In the genomic region with DNA sequence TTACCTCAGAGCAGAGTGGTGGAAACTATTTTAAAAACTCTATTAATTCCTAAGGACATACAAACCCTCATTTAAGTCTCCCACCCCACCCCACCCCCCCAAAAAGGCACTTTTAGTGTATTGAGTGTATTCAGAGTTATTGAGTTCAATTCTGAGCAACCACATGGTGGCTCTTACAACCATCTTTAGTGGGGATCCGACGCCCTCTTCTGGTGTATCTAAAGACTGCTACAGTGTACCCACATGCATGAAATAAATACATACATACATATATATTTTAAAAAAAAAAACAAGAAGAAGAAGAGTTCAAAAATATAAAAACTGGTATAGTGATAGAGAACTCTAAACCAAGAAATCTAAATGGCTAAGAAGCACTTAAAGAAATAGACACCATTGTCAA, we compare ENCODE assay signal across 25 mouse cellular contexts.
A peak's percentile ranks its signal among the peaks of the same experiment; 100 is the strongest.
DNase-seq lines count a peak whose midpoint lies in the region; ATAC-seq and TF ChIP-seq lines count a peak whose summit lies in the region.
"Had no signal": no experiment of that assay in that cellular context is flagged by ENCODE, and none has a peak within 500 bp of the region (broad histone marks: within the 10 kb centered on the region; RNA-seq: fewer than 3 reads in every experiment).

No protein-coding gene starts in this region.

- in situ Hi-C loops in ES-E14 (cut with MboI; ENCODE audit: low sequenced_read_pairs in 2 of 2, unreplicated experiment in 2 of 2): no loop called here

- no peak overlapping the region for H3K4me3 ChIP-seq in liver, adult 2 months (ENCODE audit: insufficient read depth, low read depth, low read length)
- H3K4me3 ChIP-seq in liver, embryonic 12.5 days: no peak overlapping the region
- no peak overlapping the region for H3K4me3 ChIP-seq in ES-E14 (ENCODE audit: insufficient read depth in 1 of 2, low read depth in 1 of 2, low read length in 2 of 2, poor library complexity in 1 of 2, severe bottlenecking in 1 of 2)
- no peak overlapping the region for H3K4me3 ChIP-seq in gastrocnemius, adult 2 months
- H3K4me3 ChIP-seq: embryonic facial prominence, embryonic 15.5 days; hindbrain, embryonic 10.5 days; kidney, embryonic 15.5 days; limb, embryonic 15.5 days; midbrain, embryonic 12.5 days had no signal

- no peak for TF ChIP-seq CTCF in liver, adult 2 months (IDR thresholded peaks at IDR 0.05; ENCODE audit: low read depth, low read length)
- no peak for TF ChIP-seq CTCF in gastrocnemius, adult 2 months (IDR thresholded peaks at IDR 0.05)

- H3K4me1 ChIP-seq in liver, adult 2 months (ENCODE audit: control insufficient read depth, insufficient read depth, low read length): no peaks in the 10 kb centered on the region
- H3K4me1 ChIP-seq in liver, embryonic 12.5 days: no peaks in the 10 kb centered on the region
- no peaks in the 10 kb centered on the region for H3K4me1 ChIP-seq in ES-E14 (ENCODE audit: control insufficient read depth in 2 of 2, insufficient read depth in 2 of 2, low read length in 2 of 2, poor library complexity in 1 of 2)
- H3K4me1 ChIP-seq: embryonic facial prominence, embryonic 15.5 days; hindbrain, embryonic 10.5 days; kidney, embryonic 15.5 days; limb, embryonic 15.5 days; midbrain, embryonic 12.5 days had no signal

- no peaks in the 10 kb centered on the region for H3K9me3 ChIP-seq in liver, embryonic 12.5 days (replicated peaks)
- H3K9me3 ChIP-seq in ES-E14 (ENCODE audit: control insufficient read depth, insufficient read depth, low read depth, low read length): no peaks in the 10 kb centered on the region
- H3K9me3 ChIP-seq: embryonic facial prominence, embryonic 15.5 days; limb, embryonic 15.5 days had no signal

- H3K27ac ChIP-seq in liver, adult 2 months (replicated peaks; ENCODE audit: insufficient read depth, low read depth, low read length): no peak overlapping the region
- H3K27ac ChIP-seq in liver, embryonic 12.5 days: no peak overlapping the region
- H3K27ac ChIP-seq in ES-E14 (ENCODE audit: insufficient read depth, low read depth, low read length, poor library complexity, severe bottlenecking): no peak overlapping the region
- H3K27ac ChIP-seq in gastrocnemius, adult 2 months: no peak overlapping the region
- H3K27ac ChIP-seq: embryonic facial prominence, embryonic 15.5 days; hindbrain, embryonic 10.5 days; hindbrain, postnatal 0 days; kidney, embryonic 15.5 days; limb, embryonic 15.5 days; midbrain, embryonic 12.5 days had no signal

- H3K9ac ChIP-seq in liver, adult 2 months (ENCODE audit: low read depth, low read length): no peak overlapping the region
- no peak overlapping the region for H3K9ac ChIP-seq in liver, embryonic 12.5 days
- no peak overlapping the region for H3K9ac ChIP-seq in ES-E14 (ENCODE audit: insufficient read depth, low read depth, low read length, poor library complexity, severe bottlenecking)
- H3K9ac ChIP-seq: embryonic facial prominence, embryonic 15.5 days; kidney, embryonic 15.5 days; limb, embryonic 15.5 days; midbrain, embryonic 12.5 days had no signal

- peak; percentile 17 for DNase-seq in liver, adult 2 months (ENCODE audit: extremely low read depth, low read depth, low spot score)
- DNase-seq in B cell, adult 2 months: peak; percentile 40 to 59
- DNase-seq in ES-E14 (ENCODE audit: low read depth, low spot score): peak; percentile 41
- DNase-seq in induced T-regulatory cell, adult 2 months (ENCODE audit: low read depth): peak; percentile 47
- DNase-seq in right cerebral cortex, postnatal 10 days (ENCODE audit: low spot score in 2 of 2): no peak
- no peak for DNase-seq in ovary, postnatal 36 days (ENCODE audit: low spot score)
- DNase-seq in gastrocnemius, adult 2 months: no peak
- DNase-seq: adrenal gland, postnatal 14 days; cerebellum, adult 8-10 months; gastrocnemius, postnatal 14 days; heart, adult 11 months; kidney, postnatal 36 days; right cerebral cortex, postnatal 25 days had no signal

- intact Hi-C loops in gastrocnemius, adult 2 months (cut with DNase I): no loop called here

- ATAC-seq in liver, embryonic 12.5 days: no peak
- ATAC-seq: forebrain, embryonic 14.5 days; hindbrain, postnatal 0 days; intestine, postnatal 0 days; lung, postnatal 0 days; Patski had no signal

- H3K4me2 ChIP-seq in liver, embryonic 12.5 days: no peak overlapping the region
- H3K4me2 ChIP-seq: embryonic facial prominence, embryonic 15.5 days; heart, embryonic 11.5 days; kidney, embryonic 15.5 days; limb, embryonic 15.5 days; midbrain, embryonic 12.5 days had no signal

- no peaks in the 10 kb centered on the region for H3K27me3 ChIP-seq in liver, adult 2 months (ENCODE audit: control insufficient read depth, insufficient read depth, low read length)
- H3K27me3 ChIP-seq in liver, embryonic 12.5 days (replicated peaks): no peaks in the 10 kb centered on the region
- H3K27me3 ChIP-seq: embryonic facial prominence, embryonic 15.5 days; kidney, embryonic 15.5 days; limb, embryonic 15.5 days; midbrain, embryonic 12.5 days; Patski had no signal

- TF ChIP-seq POLR2A in liver, adult 2 months (IDR thresholded peaks at IDR 0.05; ENCODE audit: extremely low read depth, insufficient read depth, low read length): no peak

- WGBS in liver, adult 2 months: 30% methylated on average over 2 of the region's 2 CpGs
- 31% methylated on average over 2 of the region's 2 CpGs for WGBS in liver, embryonic 12.5 days (ENCODE audit: insufficient replicate concordance)

- H3K79me2 ChIP-seq in liver, adult 2 months (ENCODE audit: control insufficient read depth, insufficient read depth, low read length): no peaks in the 10 kb centered on the region

- no peaks in the 10 kb centered on the region for H3K36me3 ChIP-seq in liver, adult 2 months (ENCODE audit: control insufficient read depth, insufficient read depth, low read length)
- H3K36me3 ChIP-seq in liver, embryonic 12.5 days: no peaks in the 10 kb centered on the region
- no peaks in the 10 kb centered on the region for H3K36me3 ChIP-seq in ES-E14 (ENCODE audit: control insufficient read depth, insufficient read depth, low read length, poor library complexity, severe bottlenecking)
- H3K36me3 ChIP-seq: embryonic facial prominence, embryonic 15.5 days; hindbrain, embryonic 10.5 days; kidney, embryonic 15.5 days; limb, embryonic 15.5 days; midbrain, embryonic 12.5 days had no signal

TF ChIP-seq in ES-E14, 5 proteins besides CTCF, POLR2A, EP300 and RAD21:
- TF ChIP-seq ZC3H11A (IDR thresholded peaks at IDR 0.05; ENCODE audit: borderline replicate concordance, low read depth, low read length) (peak; percentile 65; the same call in 1 of the 2 replicates), MAFK (IDR thresholded peaks at IDR 0.05; ENCODE audit: insufficient read depth, low read depth, low read length) (no peak), CHD2 (IDR thresholded peaks at IDR 0.05; ENCODE audit: low read depth, low read length) (no peak), HCFC1 (IDR thresholded peaks at IDR 0.05; ENCODE audit: borderline replicate concordance, insufficient read depth, low read length) (no peak), ZNF384 (IDR thresholded peaks at IDR 0.05; ENCODE audit: low read depth, low read length) (no peak)
TF ChIP-seq in ES-E14: peak in this region for 1.

Comparison
In these comparisons a context has a peak if more than half of its experiments do, and no peak if none do; other contexts are left out.
1. DNase-seq: peak in liver, adult 2 months (single experiment), B cell, adult 2 months (2 of 2), ES-E14 (single experiment) and induced T-regulatory cell, adult 2 months (single experiment); none in right cerebral cortex, postnatal 10 days (0 of 2), ovary, postnatal 36 days (single experiment) and gastrocnemius, adult 2 months (single experiment).